In the genomic region with DNA sequence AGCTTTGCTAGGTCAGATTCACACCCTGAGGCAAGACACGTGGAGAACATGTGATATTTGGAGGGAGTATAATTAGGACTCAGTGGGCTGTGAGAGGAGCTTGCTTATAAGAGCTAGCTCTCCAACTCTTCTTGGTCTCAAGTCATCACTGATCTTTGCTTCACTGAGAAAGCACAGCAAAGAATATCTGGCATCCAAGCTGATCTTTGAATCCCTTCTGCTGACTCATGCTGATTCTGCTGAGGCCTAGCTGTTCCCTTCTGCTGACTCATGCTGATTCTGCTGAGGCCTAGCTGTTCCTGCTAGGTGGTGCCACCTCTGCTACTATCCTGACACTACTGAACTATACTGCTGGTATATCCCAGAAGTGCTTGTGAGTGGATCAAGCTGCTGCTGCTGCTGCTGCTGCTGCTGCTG, we compare ENCODE assay signal across 16 mouse cellular contexts.
A peak's percentile ranks its signal among the peaks of the same experiment; 100 is the strongest.
DNase-seq lines count a peak whose midpoint lies in the region; TF ChIP-seq lines count a peak whose summit lies in the region.
"Had no signal": no experiment of that assay in that cellular context is flagged by ENCODE, and none has a peak within 500 bp of the region (broad histone marks: within the 10 kb centered on the region; RNA-seq: fewer than 3 reads in every experiment).

No protein-coding gene starts in this region.

- DNase-seq in embryo, embryonic 10 days (ENCODE audit: low spot score) = peak; percentile 10
- no peak for DNase-seq in embryo, embryonic 10.5 days (ENCODE audit: low spot score)
- DNase-seq in adipocyte (ENCODE audit: low spot score) (peak; percentile 86), liver (peak; percentile 54)
- DNase-seq in ovary, postnatal 36 days (ENCODE audit: low spot score) = no peak
- no peak for DNase-seq in cerebellum, adult 2 months
- no peak for DNase-seq in lung, adult 2 months
- DNase-seq: cerebellum, adult 9-11 months; kidney, adult 9 months; thymus, postnatal 36 days had no signal

- H3ac ChIP-seq in C2C12 (ENCODE audit: control insufficient read depth, insufficient read length, low read depth) = no peak overlapping the region

- no peak for TF ChIP-seq POLR2A in cerebellum, adult 2 months (IDR thresholded peaks at IDR 0.05; ENCODE audit: borderline replicate concordance, insufficient read depth, low read length)
- TF ChIP-seq POLR2A in lung, adult 2 months (IDR thresholded peaks at IDR 0.05; ENCODE audit: borderline replicate concordance, extremely low read depth, low read depth, low read length) = no peak

- no peaks in the 10 kb centered on the region for H3K79me3 ChIP-seq in C2C12 (ENCODE audit: low read depth)

- no peak overlapping the region for H3K4me3 ChIP-seq in C2C12 (ENCODE audit: insufficient read depth, poor library complexity, severe bottlenecking)
- H3K4me3 ChIP-seq in cerebellum, adult 2 months (replicated peaks; ENCODE audit: insufficient read depth, low read depth, low read length) = no peak overlapping the region
- H3K4me3 ChIP-seq in lung, adult 2 months (replicated peaks; ENCODE audit: extremely low read depth, low read depth, low read length) = no peak overlapping the region
- H3K4me3 ChIP-seq: heart, embryonic 10.5 days; hindbrain, embryonic 15.5 days; limb, embryonic 10.5 days; stomach, embryonic 15.5 days had no signal

- no peak overlapping the region for H3K27ac ChIP-seq in cerebellum, adult 2 months (ENCODE audit: insufficient read depth, low read length)
- H3K27ac ChIP-seq: heart, embryonic 10.5 days; hindbrain, embryonic 15.5 days; limb, embryonic 10.5 days; macrophage; stomach, embryonic 15.5 days had no signal

- TF ChIP-seq CTCF in C2C12 (IDR thresholded peaks at IDR 0.05; ENCODE audit: control insufficient read depth, insufficient read depth, insufficient read length) = no peak
- TF ChIP-seq CTCF in cerebellum, adult 2 months (IDR thresholded peaks at IDR 0.05; ENCODE audit: borderline replicate concordance, insufficient read depth, low read depth, low read length) = no peak
- TF ChIP-seq CTCF in lung, adult 2 months (IDR thresholded peaks at IDR 0.05; ENCODE audit: insufficient read depth, low read length) = no peak

- H3K79me2 ChIP-seq in C2C12 (ENCODE audit: control insufficient read depth, insufficient read depth) = no peaks in the 10 kb centered on the region

- no peaks in the 10 kb centered on the region for H3K27me3 ChIP-seq in C2C12 (ENCODE audit: control insufficient read depth, insufficient read depth, insufficient read length)
- no peaks in the 10 kb centered on the region for H3K27me3 ChIP-seq in cerebellum, adult 2 months (ENCODE audit: control insufficient read depth, insufficient read depth, low read length)
- H3K27me3 ChIP-seq: hindbrain, embryonic 15.5 days; stomach, embryonic 15.5 days had no signal

- H3K4me1 ChIP-seq in cerebellum, adult 2 months (ENCODE audit: control insufficient read depth, insufficient read depth, low read length) = no peaks in the 10 kb centered on the region
- no peaks in the 10 kb centered on the region for H3K4me1 ChIP-seq in lung, adult 2 months (ENCODE audit: control insufficient read depth, insufficient read depth, low read length)
- H3K4me1 ChIP-seq: heart, embryonic 10.5 days; hindbrain, embryonic 15.5 days; limb, embryonic 10.5 days; stomach, embryonic 15.5 days had no signal

- 65% methylated on average over 1 of the region's 1 CpGs for WGBS in cerebellum, adult 2 months
- 62% methylated on average over 1 of the region's 1 CpGs for WGBS in lung, adult 2 months

- H3K36me3 ChIP-seq in C2C12 (ENCODE audit: control insufficient read depth, insufficient read depth) = no peaks in the 10 kb centered on the region
- H3K36me3 ChIP-seq: heart, embryonic 10.5 days; hindbrain, embryonic 15.5 days; limb, embryonic 10.5 days; stomach, embryonic 15.5 days had no signal

TF ChIP-seq in C2C12, 6 proteins besides CTCF, POLR2A, EP300 and RAD21:
- no peak for TF ChIP-seq FOSL1 (IDR thresholded peaks at IDR 0.05; ENCODE audit: insufficient read depth, low read length, poor library complexity, severe bottlenecking)
- peak; percentile 27 for TF ChIP-seq USF1 (IDR thresholded peaks at IDR 0.05; ENCODE audit: low read depth)
- TF ChIP-seq MYOD1 (IDR thresholded peaks at IDR 0.05; ENCODE audit: control insufficient read depth, insufficient read length, low read depth) = no peak
- peak; percentile 61 for TF ChIP-seq MAX (IDR thresholded peaks at IDR 0.05)

Comparison
In these comparisons a context has a peak if more than half of its experiments do, and no peak if none do; other contexts are left out.
1. DNase-seq: peak in embryo, embryonic 10 days (single experiment), adipocyte (single experiment) and liver (single experiment); none in embryo, embryonic 10.5 days (single experiment), ovary, postnatal 36 days (single experiment), cerebellum, adult 2 months (0 of 2) and lung, adult 2 months (single experiment).